Mouse (Mus musculus) spleen, adult 2 months (tissue): ENCODE measurements around the gene Zscan12. TPM values are rescaled to one million over a fixed set of nuclear protein-coding genes. Genes with fewer than 3 reads are reported as not detected.

ENCODE experiments used
- DNase-seq, 2 experiments: peaks; one replicate each; pipeline versions ENCODE4 v3.0.0 to v3.0.0-alpha.2; 2012 to 2021; ENCODE audit warnings: low spot score in 2 of 2, low read depth in 1 of 2
- H3K27ac ChIP-seq: fragments of 200-500 bp; 2 replicates; pipeline ENCODE4 v1.5.1; 2012; ENCODE audit warnings: low read length, inconsistent platforms; ENCODE audit not compliant: insufficient read depth
- H3K27me3 ChIP-seq: fragments of 200-500 bp; 2 replicates; pipeline ENCODE4 v1.6.1; 2012; ENCODE audit warnings: mild to moderate bottlenecking, moderate library complexity, low read length, inconsistent platforms; ENCODE audit not compliant: control insufficient read depth, insufficient read depth
- H3K36me3 ChIP-seq: fragments of 200-500 bp; 2 replicates; pipeline ENCODE4 v1.6.1; 2012; ENCODE audit warnings: mild to moderate bottlenecking, low read length, inconsistent platforms; ENCODE audit not compliant: control insufficient read depth, insufficient read depth
- H3K4me1 ChIP-seq: fragments of 200-500 bp; 2 replicates; pipeline ENCODE4 v1.6.1; 2011; ENCODE audit warnings: inconsistent platforms; ENCODE audit not compliant: control insufficient read depth, insufficient read depth, insufficient read length
- H3K4me3 ChIP-seq: fragments of 200-500 bp; 2 replicates; pipeline ENCODE4 v1.5.1; 2011; ENCODE audit warnings: mild to moderate bottlenecking, inconsistent platforms; ENCODE audit not compliant: insufficient read depth, insufficient read length; ENCODE audit errors: extremely low read depth
- CTCF ChIP-seq: fragments of 200-500 bp; IDR thresholded peaks from 2 replicates; pipeline ENCODE4 v1.5.1; 2011; ENCODE audit warnings: mild to moderate bottlenecking, inconsistent platforms; ENCODE audit not compliant: insufficient read depth, insufficient read length, insufficient replicate concordance; ENCODE audit errors: extremely low read depth
- POLR2A ChIP-seq: fragments of 200-500 bp; IDR thresholded peaks from 2 replicates; pipeline ENCODE4 v1.6.1; 2011; ENCODE audit warnings: low read depth, low read length, inconsistent platforms
- WGBS: fragments of 180-500 bp; shearing (Covaris S2); methylation state at CpG from one replicate; pipeline ENCODE4 v1.1.7; 2018; 5-methylcytosine and 5-hydroxymethylcytosine counted together
- polyA plus RNA-seq: library from polyadenylated mRNA; depleted of rRNA; stranded (reverse); fragments of >200 nt; gene quantifications from 2 replicates; pipeline ENCODE4 v1.2.3, GENCODE M21; 2012; rRNA removed

Zscan12 gene
- polyA plus RNA-seq, 1 experiment = 0.62 TPM

DNA sequence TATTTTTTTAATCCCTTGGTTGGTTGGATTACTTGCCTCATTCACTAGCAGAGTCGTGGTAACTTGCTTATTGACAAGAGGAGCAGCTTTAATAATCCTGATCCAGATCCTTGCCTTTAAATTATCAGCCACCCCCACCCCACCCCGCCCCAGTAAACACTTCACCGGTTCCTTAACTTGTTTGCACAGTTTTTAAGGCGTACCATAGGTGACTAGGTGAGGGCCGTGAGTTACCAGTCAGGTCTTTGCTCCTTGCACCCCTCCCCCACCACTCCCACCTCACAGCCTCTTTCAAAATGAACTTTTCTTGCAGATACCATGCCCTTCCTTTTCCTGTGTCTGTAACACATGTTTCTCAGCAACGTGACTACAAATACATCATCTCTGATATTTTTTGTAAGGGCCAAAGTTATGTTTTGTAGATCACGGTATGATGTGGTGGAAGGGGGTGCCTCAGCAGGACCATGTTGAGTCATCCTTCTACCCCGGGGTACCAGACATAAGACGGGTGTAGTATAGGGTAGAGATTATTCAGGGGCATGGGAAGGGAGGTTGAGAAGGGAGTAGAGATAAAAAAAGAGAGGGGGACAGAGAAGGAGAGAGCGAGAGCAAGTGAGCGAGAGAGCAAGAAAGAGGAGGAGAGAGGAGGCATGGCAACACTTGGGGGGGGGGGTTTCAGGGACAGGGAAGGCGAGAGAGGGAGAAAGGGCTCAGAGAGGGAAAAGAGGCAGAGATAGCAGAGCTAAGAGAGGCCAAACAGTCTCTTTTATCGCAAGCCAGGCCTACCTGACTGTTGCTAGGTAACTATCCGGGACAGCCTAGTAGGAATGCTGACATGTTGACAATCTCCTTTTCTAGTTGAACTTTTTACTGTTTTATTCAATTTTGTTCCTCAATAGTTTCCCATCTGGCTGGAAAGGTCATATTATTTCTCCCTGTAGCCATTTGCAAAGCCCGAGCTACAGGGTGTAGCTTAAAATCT, 51.9 kb downstream of the Zscan12 start:
- no peak for DNase-seq
- no peak overlapping the region for H3K27ac ChIP-seq
- no peaks in the 10 kb centered on the region for H3K4me1 ChIP-seq
- no peaks in the 10 kb centered on the region for H3K36me3 ChIP-seq
- 75% methylated on average over 15 of the region's 15 CpGs for WGBS
- no peak overlapping the region for H3K4me3 ChIP-seq
- no peaks in the 10 kb centered on the region for H3K27me3 ChIP-seq
- TF ChIP-seq POLR2A (no peak), CTCF (no peak)

DNA sequence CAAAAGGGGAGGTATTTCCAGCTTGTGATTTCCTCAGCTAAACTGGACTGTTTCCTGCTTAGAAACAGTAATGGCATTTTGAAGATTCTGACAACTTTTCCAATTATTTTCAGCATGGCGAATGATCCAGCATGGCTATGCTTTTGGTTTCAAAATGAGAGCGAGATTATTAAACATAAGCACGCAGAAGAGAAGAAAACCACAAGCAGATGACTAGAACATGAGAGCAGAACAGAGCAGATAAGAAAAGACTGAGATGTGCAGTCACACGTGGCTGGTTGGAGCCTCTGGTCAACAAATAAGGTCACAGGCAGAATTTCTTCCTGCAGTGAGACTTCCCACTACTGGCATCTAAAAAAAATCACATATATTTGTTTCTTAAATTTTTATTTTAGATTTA, 52.6 kb downstream of the Zscan12 start:
- DNase-seq = no peak
- Histone ChIP-seq H3K27me3 (no peaks in the 10 kb centered on the region), H3K36me3 (no peaks in the 10 kb centered on the region), H3K27ac (no peak overlapping the region), H3K4me1 (no peaks in the 10 kb centered on the region), H3K4me3 (no peak overlapping the region)
- WGBS = 60% methylated on average over 4 of the region's 4 CpGs
- no peak for TF ChIP-seq CTCF
- no peak for TF ChIP-seq POLR2A

DNA sequence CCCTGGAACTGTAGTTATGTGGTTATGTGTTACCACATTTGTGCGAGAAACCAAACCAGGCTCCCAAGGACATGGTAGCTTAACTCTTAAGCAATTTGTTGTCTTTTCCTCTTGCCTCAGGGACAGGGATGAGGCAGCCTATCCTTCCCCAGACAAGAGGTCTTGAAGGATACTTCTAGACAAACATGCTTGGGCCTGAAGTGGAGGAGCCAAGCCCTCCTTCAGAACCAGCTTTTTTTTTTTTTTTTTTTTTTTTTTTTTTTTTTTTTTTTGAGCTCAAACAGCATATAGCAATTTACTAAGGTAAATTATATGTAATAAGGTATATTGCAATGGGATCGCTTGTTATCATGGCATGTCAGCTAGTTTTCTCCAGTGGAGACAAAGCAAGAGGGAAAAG, 53.1 kb downstream of the Zscan12 start:
- Histone ChIP-seq H3K4me1 (no peaks in the 10 kb centered on the region), H3K27ac (no peak overlapping the region), H3K4me3 (no peak overlapping the region), H3K27me3 (no peaks in the 10 kb centered on the region), H3K36me3 (no peaks in the 10 kb centered on the region)
- TF ChIP-seq POLR2A = no peak
- TF ChIP-seq CTCF = no peak
- WGBS = 79% methylated on average over 2 of the region's 2 CpGs
- DNase-seq = no peak

DNA sequence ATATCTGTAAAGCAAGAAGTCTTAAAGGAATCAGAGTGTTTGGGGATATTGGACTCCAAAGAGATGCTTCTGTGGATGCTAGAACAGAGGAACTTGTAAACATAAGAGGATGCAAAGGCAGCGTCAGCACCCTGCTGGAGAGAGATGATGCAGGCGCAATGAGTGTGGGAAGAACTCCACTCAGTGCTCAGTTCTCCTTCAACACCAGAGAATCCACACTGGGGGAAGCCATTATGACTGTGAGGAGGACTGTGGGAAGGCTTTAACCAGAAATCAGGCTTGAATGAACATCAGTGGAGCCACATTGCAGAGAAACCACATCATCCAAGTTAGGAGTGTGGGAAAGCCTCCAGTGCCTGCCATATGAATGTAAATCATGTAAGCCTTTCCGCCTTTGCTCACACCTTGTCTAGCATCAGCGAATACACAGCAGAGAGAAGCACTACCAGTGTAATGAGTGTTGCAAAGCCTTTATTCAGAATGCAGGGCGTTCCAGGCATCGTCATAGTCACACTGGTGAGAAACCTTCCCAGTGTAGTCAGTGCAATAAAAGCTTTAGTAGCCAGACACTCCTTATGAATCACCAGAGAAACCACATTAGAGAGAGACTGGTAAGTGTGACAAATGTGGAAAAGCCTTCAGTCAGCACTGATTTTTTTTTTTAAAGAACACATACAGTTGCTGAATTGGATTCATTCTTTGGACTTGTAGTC, 54.8 kb downstream of the Zscan12 start:
- Histone ChIP-seq H3K4me1 (no peaks in the 10 kb centered on the region), H3K27ac (no peak overlapping the region), H3K4me3 (no peak overlapping the region), H3K36me3 (no peaks in the 10 kb centered on the region), H3K27me3 (no peaks in the 10 kb centered on the region)
- 79% methylated on average over 6 of the region's 6 CpGs for WGBS
- no peak for DNase-seq
- TF ChIP-seq POLR2A (no peak), CTCF (no peak)

DNA sequence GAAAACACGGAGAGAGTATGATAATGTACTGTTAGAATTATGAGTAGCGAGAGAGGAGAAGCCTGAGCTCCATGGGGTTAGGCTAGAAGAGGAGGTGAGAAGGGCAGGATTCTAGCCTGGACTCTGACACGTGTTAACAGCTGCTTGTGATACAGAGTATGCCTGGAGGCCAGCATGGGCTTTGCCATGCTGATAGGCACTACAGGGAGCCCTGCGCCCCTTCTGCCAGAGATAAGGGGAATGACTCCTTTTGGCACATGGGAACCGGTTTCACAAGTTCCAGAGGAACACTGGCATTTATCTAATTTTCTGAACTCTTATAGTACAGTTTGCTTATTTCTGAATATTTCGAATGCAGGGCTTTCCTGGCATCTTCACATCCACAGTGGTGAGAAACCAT, 56.2 kb downstream of the Zscan12 start:
- WGBS = 80% methylated on average over 6 of the region's 6 CpGs
- Histone ChIP-seq H3K36me3 (no peaks in the 10 kb centered on the region), H3K4me1 (no peaks in the 10 kb centered on the region), H3K27ac (no peak overlapping the region), H3K4me3 (no peak overlapping the region), H3K27me3 (no peaks in the 10 kb centered on the region)
- TF ChIP-seq POLR2A = no peak
- TF ChIP-seq CTCF = no peak
- no peak for DNase-seq

Other genes starting within 250 kb of the Zscan12 start
- gene Olfr263, start 233.2 kb upstream of the Zscan12 start, polyA plus RNA-seq = not detected in 2 replicates
- not detected in 2 replicates for gene Olfr1368, start 217.0 kb upstream of the Zscan12 start, polyA plus RNA-seq
- gene Trim27, start 183.4 kb upstream of the Zscan12 start, polyA plus RNA-seq = 63.9 and 82.1 TPM in 2 replicates
- not detected in 2 replicates for gene Gpx5, start 70.1 kb upstream of the Zscan12 start, polyA plus RNA-seq
- gene Gpx6, start 50.7 kb upstream of the Zscan12 start, polyA plus RNA-seq = not detected in 2 replicates
- not detected in 2 replicates for gene Olfr1367, start 15.9 kb upstream of the Zscan12 start, polyA plus RNA-seq
- 12.5 and 15.2 TPM in 2 replicates for gene Zkscan3, start 39.9 kb downstream of the Zscan12 start, polyA plus RNA-seq
- 0.13 and 0.28 TPM in 2 replicates for gene Pgbd1, start 78.2 kb downstream of the Zscan12 start, polyA plus RNA-seq
- 6.7 and 8.5 TPM in 2 replicates for gene Zscan26, start 90.9 kb downstream of the Zscan12 start, polyA plus RNA-seq
- not detected in 2 replicates for gene Nkapl, start 105.7 kb downstream of the Zscan12 start, polyA plus RNA-seq
- gene Zkscan4, start 116.1 kb downstream of the Zscan12 start, polyA plus RNA-seq = 0.29 and 0.34 TPM in 2 replicates
- not detected in 2 replicates for gene Gm10065, start 116.6 kb downstream of the Zscan12 start, polyA plus RNA-seq
- 0.13 and 0.16 TPM in 2 replicates for gene AK157302, start 132.4 kb downstream of the Zscan12 start, polyA plus RNA-seq
- 3.2 and 4.5 TPM in 2 replicates for gene Gm11273, start 138.6 kb downstream of the Zscan12 start, polyA plus RNA-seq
- gene Zkscan8, start 168.3 kb downstream of the Zscan12 start, polyA plus RNA-seq = 1.6 and 2.0 TPM in 2 replicates
- not detected in 2 replicates for gene Olfr1366, start 180.0 kb downstream of the Zscan12 start, polyA plus RNA-seq
- gene Olfr1535, start 197.1 kb downstream of the Zscan12 start, polyA plus RNA-seq = not detected in 2 replicates
- not detected in 2 replicates for gene Olfr1364, start 218.9 kb downstream of the Zscan12 start, polyA plus RNA-seq